Mouse (Mus musculus) spleen, postnatal 10 days (tissue): Measurements from ENCODE around the gene Itgb4.

ENCODE experiments used
- DNase-seq, 2 experiments: peaks; one replicate each; pipeline ENCODE4 v3.0.0; 2021 to 2022; ENCODE audit warnings: low spot score in 2 of 2

The Itgb4 gene

GRCm38 (mm10) chr11:115970006-115970673 is 4.4 kb upstream of the Itgb4 start:
- DNase-seq = no peak

GRCm38 (mm10) chr11:115971016-115971415 is 3.5 kb upstream of the Itgb4 start:
- DNase-seq = no peak

- DNase-seq = no peak
These were observed 543 bp downstream of the Itgb4 start for GRCm38 (mm10) chr11:115975083-115975420.

- no peak for DNase-seq
These were observed 1.0 kb downstream of the Itgb4 start for GRCm38 (mm10) chr11:115975544-115975943.

- DNase-seq = no peak
These were observed 8.0 kb downstream of the Itgb4 start for GRCm38 (mm10) chr11:115982472-115982871.

- no peak for DNase-seq
These were observed 8.8 kb downstream of the Itgb4 start for GRCm38 (mm10) chr11:115983291-115983690.

DNA sequence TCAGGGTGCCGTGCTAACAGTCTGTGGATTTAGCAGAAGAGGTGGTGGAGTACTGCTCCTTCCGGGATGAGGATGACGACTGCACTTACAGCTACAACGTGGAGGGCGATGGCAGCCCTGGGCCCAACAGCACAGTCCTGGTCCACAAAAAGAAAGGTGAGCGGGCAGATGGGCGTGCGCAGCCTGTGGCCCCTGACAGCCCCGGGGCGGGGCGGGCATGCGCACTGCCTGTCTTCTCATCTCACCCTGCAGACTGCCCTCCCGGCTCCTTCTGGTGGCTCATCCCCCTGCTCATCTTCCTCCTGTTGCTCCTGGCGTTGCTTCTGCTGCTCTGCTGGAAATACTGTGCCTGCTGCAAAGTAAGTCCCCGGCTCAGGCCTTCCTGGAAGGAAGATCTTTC is 15.2 kb downstream of the Itgb4 start:
- DNase-seq = no peak

DNA sequence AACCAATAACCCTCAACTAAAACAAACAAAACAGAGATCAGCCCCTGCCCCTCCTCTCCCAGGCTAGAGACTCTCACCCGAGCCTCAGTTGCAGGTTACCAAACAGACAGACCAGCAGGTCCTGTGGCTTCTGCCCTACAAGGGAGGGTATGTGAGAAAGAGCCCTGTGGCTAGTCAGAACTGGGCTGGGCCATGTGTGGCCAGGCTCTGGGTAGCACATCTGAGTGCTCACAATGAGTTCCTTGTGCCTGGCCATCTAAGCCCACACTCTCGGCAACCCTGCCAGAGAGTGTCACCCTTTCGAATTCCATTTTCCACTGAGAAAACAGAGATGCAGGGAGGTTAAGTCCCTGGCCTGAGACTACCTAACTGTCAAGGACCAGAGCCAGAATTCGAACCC is 17.6 kb downstream of the Itgb4 start:
- DNase-seq = no peak

DNA sequence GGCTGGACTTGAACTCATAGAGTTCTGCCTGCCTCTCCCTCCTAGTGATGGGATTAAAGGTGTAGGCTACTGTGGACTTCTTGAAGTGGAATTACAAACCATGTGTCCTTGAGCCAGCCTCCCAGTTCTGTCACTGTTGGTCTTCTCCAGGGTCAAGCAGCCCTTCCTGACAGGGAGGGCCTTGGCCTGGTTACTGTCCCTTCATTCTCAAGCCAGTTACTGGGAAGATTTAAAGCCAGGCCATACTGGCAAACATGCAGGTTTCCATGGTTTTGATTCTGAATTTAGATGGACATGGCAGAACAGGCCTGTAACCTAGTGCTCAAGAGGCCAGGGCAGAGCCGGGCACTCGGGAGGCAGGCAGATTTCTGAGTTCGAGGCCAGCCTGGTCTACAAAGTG is 20.7 kb downstream of the Itgb4 start:
- no peak for DNase-seq

GRCm38 (mm10) chr11:115997047-115997446 is 22.5 kb downstream of the Itgb4 start:
- no peak for DNase-seq

DNA sequence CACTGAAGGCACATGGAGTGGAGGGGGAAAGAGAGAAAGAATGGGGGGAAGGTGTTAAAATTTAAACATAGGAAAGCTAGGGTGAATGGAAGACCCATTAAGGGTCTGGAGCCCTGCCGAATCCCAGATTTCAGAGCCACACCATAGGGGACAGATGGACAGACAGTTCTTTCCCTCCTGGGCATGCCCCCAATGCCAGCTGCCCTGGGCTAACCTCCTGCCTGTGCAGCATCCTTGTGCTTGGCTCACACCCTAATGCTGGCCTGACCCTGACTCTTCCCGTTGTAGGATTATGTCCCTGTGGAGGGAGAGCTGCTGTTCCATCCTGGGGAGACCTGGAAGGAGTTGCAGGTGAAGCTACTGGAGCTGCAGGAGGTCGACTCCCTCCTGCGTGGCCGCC is 23.2 kb downstream of the Itgb4 start:
- no peak for DNase-seq

DNA sequence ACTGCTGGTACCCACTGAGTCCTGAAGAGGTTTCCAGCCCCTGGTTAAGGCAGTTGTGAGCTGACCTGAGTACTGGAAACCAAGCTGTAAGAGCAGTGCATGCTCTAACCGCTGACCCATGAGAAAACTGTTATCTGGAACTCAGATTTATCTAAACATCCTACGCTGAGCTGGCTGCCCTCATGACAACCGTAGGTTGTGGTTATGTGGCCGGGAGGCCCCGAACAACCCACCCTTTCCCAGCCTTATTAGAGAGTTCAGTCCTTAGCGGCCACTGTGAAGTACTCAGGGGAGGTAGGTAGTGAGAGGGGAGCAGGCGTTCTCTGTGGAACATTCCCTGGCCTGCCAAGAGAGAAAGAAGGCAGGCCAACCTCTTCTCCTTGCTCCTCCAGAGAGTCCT is 24.5 kb downstream of the Itgb4 start:
- DNase-seq = no peak

DNA sequence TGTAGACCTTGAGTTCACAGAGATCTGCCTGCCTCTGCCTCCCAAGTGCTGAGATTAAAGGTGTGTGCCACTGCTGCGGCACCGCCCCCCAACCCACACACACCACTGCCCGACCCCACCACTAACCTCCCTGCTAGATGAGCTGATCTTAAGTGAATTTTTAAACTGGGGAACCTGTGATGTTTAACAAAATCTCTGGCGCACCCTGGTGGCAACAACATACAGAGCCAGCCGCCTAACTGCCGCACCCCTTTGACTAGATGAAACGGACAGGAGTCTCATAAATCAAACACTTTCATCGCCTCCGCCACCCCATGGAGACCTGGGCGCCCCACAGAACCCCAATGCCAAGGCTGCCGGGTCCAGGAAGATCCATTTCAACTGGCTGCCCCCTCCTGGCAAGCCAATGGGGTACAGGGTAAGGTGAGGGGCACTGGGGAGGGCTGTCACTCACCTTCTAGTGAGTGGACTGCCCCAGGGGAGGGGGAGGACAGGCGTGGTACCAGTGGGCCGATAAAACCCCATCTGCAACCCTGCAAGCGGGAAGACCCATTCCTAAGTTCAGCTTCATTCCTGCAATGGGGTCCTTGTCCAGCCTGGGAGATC is 25.1 kb downstream of the Itgb4 start:
- DNase-seq = peak; percentile 63 to 87

GRCm38 (mm10) chr11:116000607-116001006 is 26.1 kb downstream of the Itgb4 start:
- no peak for DNase-seq

DNA sequence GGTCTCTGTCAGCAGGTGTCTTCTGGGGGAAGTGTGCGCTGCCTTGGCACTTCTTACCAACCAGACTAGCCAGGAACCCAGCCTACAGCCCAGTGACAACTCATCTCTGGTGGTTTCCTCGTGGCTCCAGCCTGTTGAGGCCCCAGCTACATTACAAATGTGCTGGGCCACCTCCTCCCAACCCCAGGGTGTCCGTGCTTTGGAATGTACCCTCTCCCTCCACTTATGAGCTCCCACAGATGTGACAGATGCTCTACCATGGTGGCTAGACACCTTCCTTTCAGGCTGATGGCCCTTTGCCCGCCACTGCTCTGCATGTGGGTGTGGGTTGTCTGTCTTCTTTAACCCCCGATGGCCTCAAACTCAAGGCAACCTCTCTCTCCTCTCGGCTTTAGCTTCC is 27.2 kb downstream of the Itgb4 start:
- DNase-seq = no peak

- DNase-seq = no peak
These were observed 28.4 kb downstream of the Itgb4 start for GRCm38 (mm10) chr11:116002894-116003293.

GRCm38 (mm10) chr11:116004186-116004823 is 29.8 kb downstream of the Itgb4 start:
- no peak for DNase-seq

DNA sequence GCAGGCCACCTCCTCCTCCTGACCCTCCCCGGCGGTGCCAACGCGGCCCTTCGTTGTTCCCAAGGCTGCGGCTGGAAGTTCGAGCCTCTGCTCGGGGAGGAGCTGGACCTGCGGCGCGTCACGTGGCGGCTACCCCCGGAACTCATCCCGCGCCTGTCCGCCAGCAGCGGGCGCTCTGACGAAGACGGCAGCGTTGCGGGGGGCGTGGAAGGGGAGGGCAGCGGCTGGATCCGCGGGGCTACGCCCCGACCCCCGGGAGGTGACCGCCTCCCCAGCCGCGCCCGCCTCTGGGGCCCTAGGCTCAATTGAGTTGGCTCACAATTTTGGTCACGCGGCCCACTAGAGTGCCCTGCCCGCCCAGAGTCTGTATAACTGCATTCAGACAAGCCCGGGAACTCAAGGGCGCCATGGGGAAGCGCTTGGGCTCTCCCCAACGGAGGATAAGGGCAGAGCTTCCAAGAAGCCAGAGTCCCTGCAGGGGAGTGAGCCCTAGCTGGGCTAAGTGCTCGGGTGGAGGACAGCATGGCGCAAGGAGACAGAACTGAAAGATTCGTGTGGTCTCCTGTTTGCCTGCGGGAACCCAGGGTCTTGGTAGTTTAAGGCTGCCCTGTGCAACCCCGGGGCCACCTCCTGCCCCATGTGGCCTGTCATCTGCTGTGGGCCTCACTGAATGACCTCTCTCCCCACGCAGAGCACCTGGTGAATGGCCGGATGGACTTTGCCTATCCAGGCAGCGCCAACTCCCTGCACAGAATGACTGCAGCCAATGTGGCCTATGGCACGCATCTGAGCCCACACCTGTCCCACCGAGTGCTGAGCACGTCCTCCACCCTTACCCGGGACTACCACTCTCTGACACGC is 30.6 kb downstream of the Itgb4 start:
- DNase-seq = peak; percentile 36 to 78

GRCm38 (mm10) chr11:116005701-116006419 is 31.4 kb downstream of the Itgb4 start:
- no peak for DNase-seq

DNA sequence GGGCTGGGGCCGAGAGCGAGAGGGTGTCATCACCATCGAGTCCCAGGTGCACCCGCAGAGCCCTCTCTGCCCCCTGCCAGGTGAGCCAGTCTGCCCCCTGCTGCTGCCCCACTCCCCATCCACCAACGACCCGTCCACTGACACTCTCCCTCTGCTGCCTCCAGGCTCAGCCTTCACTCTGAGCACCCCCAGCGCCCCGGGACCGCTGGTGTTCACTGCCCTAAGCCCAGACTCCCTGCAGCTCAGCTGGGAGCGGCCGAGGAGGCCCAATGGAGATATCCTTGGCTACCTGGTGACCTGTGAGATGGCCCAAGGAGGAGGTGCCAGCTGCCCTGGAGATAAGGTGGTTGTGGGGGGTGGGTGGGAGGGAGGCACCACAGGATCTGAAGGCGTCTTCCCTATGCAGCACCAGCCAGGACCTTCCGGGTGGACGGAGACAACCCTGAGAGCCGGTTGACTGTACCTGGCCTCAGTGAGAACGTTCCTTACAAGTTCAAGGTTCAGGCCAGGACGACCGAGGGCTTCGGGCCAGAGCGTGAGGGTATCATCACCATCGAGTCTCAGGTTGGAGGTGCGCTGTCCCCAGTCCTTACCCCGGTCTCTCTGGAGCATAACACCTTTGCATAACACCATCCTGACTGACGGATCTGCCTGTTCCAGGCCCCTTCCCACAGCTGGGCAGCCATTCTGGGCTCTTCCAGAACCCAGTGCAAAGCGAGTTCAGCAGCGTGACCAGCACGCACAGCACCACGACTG is 32.8 kb downstream of the Itgb4 start:
- DNase-seq = no peak

DNA sequence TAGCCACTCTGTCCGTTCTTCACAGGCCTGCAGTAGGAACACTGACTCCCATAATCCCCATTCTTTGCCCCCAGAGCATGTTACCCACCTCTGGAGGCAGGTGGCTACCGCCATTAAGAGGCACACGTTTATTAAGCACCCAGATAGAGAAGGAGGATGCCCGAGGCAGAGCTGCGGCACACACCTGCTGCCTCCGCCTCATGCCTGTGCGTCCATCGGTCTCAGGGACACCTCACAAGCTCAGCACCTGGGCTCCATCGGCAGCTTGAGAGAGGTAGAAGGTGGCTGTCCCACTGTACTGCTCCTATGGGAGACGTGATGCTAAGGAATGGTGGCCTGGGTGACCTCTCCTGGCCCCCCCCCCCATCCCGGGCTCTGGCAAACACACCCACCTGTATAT is 33.9 kb downstream of the Itgb4 start:
- no peak for DNase-seq
